Mouse (Mus musculus) C2C12 (cell line): ENCODE results near the gene Acads.

Experiments used
- CEBPB ChIP-seq: IDR thresholded peaks from one replicate; pipeline ENCODE4 v1.6.1; 2011; ENCODE audit warnings: low read depth, mild to moderate bottlenecking, control low read depth, moderate library complexity
- CTCF ChIP-seq: IDR thresholded peaks from one replicate; pipeline ENCODE4 v1.5.1; 2011; ENCODE audit not compliant: control insufficient read depth, insufficient read depth, insufficient read length
- FOSL1 ChIP-seq: IDR thresholded peaks from one replicate; pipeline ENCODE4 v1.8.0; 2011; ENCODE audit warnings: mild to moderate bottlenecking, low read length; ENCODE audit not compliant: poor library complexity, insufficient read depth, severe bottlenecking
- MAX ChIP-seq: IDR thresholded peaks from one replicate; pipeline ENCODE4 v1.6.1; 2011; ENCODE audit warnings: mild to moderate bottlenecking, control low read depth
- MYOG ChIP-seq: IDR thresholded peaks from one replicate; pipeline ENCODE4 v1.6.1; 2011; ENCODE audit not compliant: control insufficient read depth, insufficient read length; ENCODE audit errors: extremely low read depth
- USF1 ChIP-seq: IDR thresholded peaks from one replicate; pipeline ENCODE4 v1.6.1; 2011; ENCODE audit warnings: low read depth, mild to moderate bottlenecking, control low read depth, moderate library complexity

- no peak for TF ChIP-seq CTCF
- TF ChIP-seq FOSL1: no peak
- no peak for TF ChIP-seq MAX
- no peak for TF ChIP-seq USF1
- TF ChIP-seq CEBPB: peak; percentile 42
- TF ChIP-seq MYOG: no peak
Measured at GRCm38 (mm10) chr5:115069611-115070010, 49.5 kb downstream of the Acads start.
